Mouse (Mus musculus): ENCODE measurements at regions not wholly inside any gene's neighbourhood (a gene's known extent, or its start where the extent isn't known, plus 50 kb on each side); places are given as distances from the start of the nearest gene placed in this dataset.
A peak's percentile ranks its signal among the peaks of the same experiment; 100 is the strongest.

GRCm38 (mm10) chr1:76410813-76411212 is 864.7 kb downstream of the Slc4a3 start:
- WGBS = 92% methylated on average over 4 of the region's 4 CpGs
- Histone ChIP-seq H3K9me3 (no peaks in the 10 kb centered on the region), H3K27ac (no peak overlapping the region), H3K4me3 (no peak overlapping the region), H3K4me1 (replicated peaks) (no peaks in the 10 kb centered on the region), H3K36me3 (no peaks in the 10 kb centered on the region), H3K27me3 (ENCODE audit: insufficient read depth, poor library complexity, severe bottlenecking) (no peaks in the 10 kb centered on the region)
- no peak for DNase-seq (ENCODE audit: low spot score)

GRCm38 (mm10) chr1:76420525-76420924 is 874.5 kb downstream of the Slc4a3 start:
- Histone ChIP-seq H3K9me3 (no peaks in the 10 kb centered on the region), H3K4me3 (no peak overlapping the region), H3K27ac (no peak overlapping the region), H3K27me3 (ENCODE audit: insufficient read depth, poor library complexity, severe bottlenecking) (no peaks in the 10 kb centered on the region), H3K4me1 (replicated peaks) (no peaks in the 10 kb centered on the region), H3K36me3 (no peaks in the 10 kb centered on the region)
- WGBS = 92% methylated on average over 9 of the region's 9 CpGs
- no peak for DNase-seq (ENCODE audit: low spot score)

- Histone ChIP-seq H3K4me1 (replicated peaks) (no peaks in the 10 kb centered on the region), H3K27ac (no peak overlapping the region), H3K27me3 (ENCODE audit: insufficient read depth, poor library complexity, severe bottlenecking) (no peaks in the 10 kb centered on the region), H3K36me3 (no peaks in the 10 kb centered on the region), H3K9me3 (no peaks in the 10 kb centered on the region), H3K4me3 (no peak overlapping the region)
- DNase-seq (ENCODE audit: low spot score) = no peak
- WGBS = 74% methylated on average over 7 of the region's 7 CpGs
These were observed 881.4 kb downstream of the Slc4a3 start for GRCm38 (mm10) chr1:76427439-76427838.

- H3K4me1 ChIP-seq (replicated peaks) = peaks cover 15% of the 10 kb centered on the region
- no peaks in the 10 kb centered on the region for H3K27me3 ChIP-seq (ENCODE audit: insufficient read depth, poor library complexity, severe bottlenecking)
- no peak for DNase-seq (ENCODE audit: low spot score)
- H3K9me3 ChIP-seq = no peaks in the 10 kb centered on the region
- no peaks in the 10 kb centered on the region for H3K36me3 ChIP-seq
- no peak overlapping the region for H3K4me3 ChIP-seq
- no peak overlapping the region for H3K27ac ChIP-seq
- 88% methylated on average over 6 of the region's 6 CpGs for WGBS
These were observed 884.1 kb downstream of the Slc4a3 start for GRCm38 (mm10) chr1:76430041-76430610.

GRCm38 (mm10) chr1:76433481-76433941 is 887.4 kb downstream of the Slc4a3 start:
- DNase-seq (ENCODE audit: low spot score) = peak; percentile 25
- no peak overlapping the region for H3K4me3 ChIP-seq
- 20% methylated on average over 6 of the region's 6 CpGs for WGBS

GRCm38 (mm10) chr1:76450539-76451214 is 904.6 kb downstream of the Slc4a3 start:
- Histone ChIP-seq H3K4me1 (replicated peaks) (no peaks in the 10 kb centered on the region), H3K27me3 (ENCODE audit: insufficient read depth, poor library complexity, severe bottlenecking) (no peaks in the 10 kb centered on the region), H3K4me3 (no peak overlapping the region), H3K27ac (no peak overlapping the region), H3K36me3 (no peaks in the 10 kb centered on the region), H3K9me3 (no peaks in the 10 kb centered on the region)
- DNase-seq (ENCODE audit: low spot score) = no peak
- 81% methylated on average over 10 of the region's 10 CpGs for WGBS

More at GRCm38 (mm10) chr1:76433481-76433941, 887.4 kb downstream of the Slc4a3 start:
- Histone ChIP-seq H3K36me3 (no peaks in the 10 kb centered on the region), H3K27me3 (ENCODE audit: insufficient read depth, poor library complexity, severe bottlenecking) (no peaks in the 10 kb centered on the region), H3K4me1 (replicated peaks) (peaks cover 15% of the 10 kb centered on the region), H3K27ac (no peak overlapping the region), H3K9me3 (no peaks in the 10 kb centered on the region)

- DNase-seq (ENCODE audit: low spot score) = no peak
- WGBS = 84% methylated on average over 7 of the region's 7 CpGs
- no peaks in the 10 kb centered on the region for H3K36me3 ChIP-seq
- H3K27ac ChIP-seq = no peak overlapping the region
- no peaks in the 10 kb centered on the region for H3K27me3 ChIP-seq (ENCODE audit: insufficient read depth, poor library complexity, severe bottlenecking)
- H3K4me3 ChIP-seq = no peak overlapping the region
- H3K4me1 ChIP-seq (replicated peaks) = no peaks in the 10 kb centered on the region
- H3K9me3 ChIP-seq = no peaks in the 10 kb centered on the region
These were observed 907.2 kb downstream of the Slc4a3 start for GRCm38 (mm10) chr1:76453160-76453710.

- H3K36me3 ChIP-seq = no peaks in the 10 kb centered on the region
- no peak overlapping the region for H3K27ac ChIP-seq
- no peaks in the 10 kb centered on the region for H3K27me3 ChIP-seq (ENCODE audit: insufficient read depth, poor library complexity, severe bottlenecking)
- DNase-seq (ENCODE audit: low spot score) = no peak
- WGBS = 92% methylated on average over 2 of the region's 2 CpGs
- no peaks in the 10 kb centered on the region for H3K4me1 ChIP-seq (replicated peaks)
- no peak overlapping the region for H3K4me3 ChIP-seq
- H3K9me3 ChIP-seq = no peaks in the 10 kb centered on the region
These were observed 920.5 kb downstream of the Slc4a3 start for GRCm38 (mm10) chr1:76466562-76466961.

GRCm38 (mm10) chr1:76484193-76484592 is 938.1 kb downstream of the Slc4a3 start:
- Histone ChIP-seq H3K27me3 (ENCODE audit: insufficient read depth, poor library complexity, severe bottlenecking) (no peaks in the 10 kb centered on the region), H3K4me3 (no peak overlapping the region), H3K9me3 (no peaks in the 10 kb centered on the region), H3K36me3 (no peaks in the 10 kb centered on the region), H3K27ac (no peak overlapping the region), H3K4me1 (replicated peaks) (no peaks in the 10 kb centered on the region)
- WGBS = 92% methylated on average over 4 of the region's 4 CpGs
- DNase-seq (ENCODE audit: low spot score) = no peak

- no peaks in the 10 kb centered on the region for H3K9me3 ChIP-seq
- 91% methylated on average over 4 of the region's 4 CpGs for WGBS
- H3K27me3 ChIP-seq (ENCODE audit: insufficient read depth, poor library complexity, severe bottlenecking) = no peaks in the 10 kb centered on the region
- no peak for DNase-seq (ENCODE audit: low spot score)
- H3K4me1 ChIP-seq (replicated peaks) = peaks cover 24% of the 10 kb centered on the region
- no peaks in the 10 kb centered on the region for H3K36me3 ChIP-seq
- no peak overlapping the region for H3K27ac ChIP-seq
- no peak overlapping the region for H3K4me3 ChIP-seq
These were observed 941.4 kb downstream of the Slc4a3 start for GRCm38 (mm10) chr1:76487481-76487880.

- Histone ChIP-seq H3K27ac (no peak overlapping the region; the same call in 1 of the 2 replicates), H3K9me3 (no peaks in the 10 kb centered on the region), H3K36me3 (no peaks in the 10 kb centered on the region), H3K4me3 (no peak overlapping the region), H3K27me3 (ENCODE audit: insufficient read depth, poor library complexity, severe bottlenecking) (no peaks in the 10 kb centered on the region), H3K4me1 (replicated peaks) (peaks cover 24% of the 10 kb centered on the region)
- no peak for DNase-seq (ENCODE audit: low spot score)
- 67% methylated on average over 12 of the region's 12 CpGs for WGBS
These were observed 943.8 kb downstream of the Slc4a3 start for GRCm38 (mm10) chr1:76489681-76490492.

GRCm38 (mm10) chr1:76490719-76491118 is 944.7 kb downstream of the Slc4a3 start:
- no peaks in the 10 kb centered on the region for H3K27me3 ChIP-seq (ENCODE audit: insufficient read depth, poor library complexity, severe bottlenecking)
- peaks cover 24% of the 10 kb centered on the region for H3K4me1 ChIP-seq (replicated peaks)
- 54% methylated on average over 7 of the region's 7 CpGs for WGBS
- H3K36me3 ChIP-seq = no peaks in the 10 kb centered on the region
- 0 out of 2 replicates have a peak overlapping the region, but pooled peaks have one; percentile 12 for H3K27ac ChIP-seq
- H3K9me3 ChIP-seq = no peaks in the 10 kb centered on the region
- DNase-seq (ENCODE audit: low spot score) = no peak
- no peak overlapping the region for H3K4me3 ChIP-seq

GRCm38 (mm10) chr1:76491187-76491586 is 945.1 kb downstream of the Slc4a3 start:
- Histone ChIP-seq H3K27ac (0 out of 2 replicates have a peak overlapping the region, but pooled peaks have one; percentile 12), H3K27me3 (ENCODE audit: insufficient read depth, poor library complexity, severe bottlenecking) (no peaks in the 10 kb centered on the region), H3K9me3 (no peaks in the 10 kb centered on the region), H3K4me1 (replicated peaks) (peaks cover 24% of the 10 kb centered on the region), H3K36me3 (no peaks in the 10 kb centered on the region), H3K4me3 (no peak overlapping the region)
- no peak for DNase-seq (ENCODE audit: low spot score)
- 63% methylated on average over 4 of the region's 4 CpGs for WGBS
